Mouse (Mus musculus) skeletal muscle tissue, postnatal 0 days (tissue): ENCODE data around the gene Abhd12b. TPM values are rescaled to one million over a fixed set of nuclear protein-coding genes. Genes with fewer than 3 reads are reported as not detected.

Experiments
- polyA plus RNA-seq: library from polyadenylated mRNA; unstranded; fragments of >200 nt; fragmentation: Nextera tagmentation; extraction: Ambion mirVana; gene quantifications from 2 replicates; pipeline ENCODE4 v1.2.1, GENCODE M21; 2015

Gene Abhd12b
- 0.55 TPM in 1 of 2 replicates, not detected in the other for polyA plus RNA-seq

GRCm38 (mm10) chr12:70153842-70154241 is at the start of gene Abhd12b:
TSS of gene Abhd12b (plus strand) at chr12:70154142.

GRCm38 (mm10) chr12:70113351-70113750 is 40.6 kb upstream of the Abhd12b start, which contains the start of gene Nin:
TSS of gene Nin (minus strand) at chr12:70113717.

DNA sequence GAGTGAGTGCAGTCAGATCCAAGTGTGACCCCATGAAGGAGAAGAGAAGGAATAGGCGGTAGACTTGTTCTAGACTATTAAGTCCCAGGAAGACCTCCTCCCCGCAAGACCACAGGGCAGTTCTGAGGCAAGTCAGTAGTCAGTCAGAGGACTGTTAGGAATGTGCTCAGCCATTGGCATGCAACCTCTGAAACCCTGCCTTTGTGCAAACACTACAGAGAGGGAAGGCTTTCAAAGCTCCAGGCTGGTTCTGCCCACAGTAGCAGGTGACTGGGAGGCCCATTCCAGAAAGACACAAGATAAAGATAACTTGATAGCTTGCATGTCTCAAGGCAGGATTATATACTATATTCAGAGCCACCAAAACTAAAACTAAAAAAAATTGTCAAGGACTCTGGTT is 77.4 kb downstream of the Abhd12b start, which contains the start of gene Pygl:
Gene Pygl (minus strand): TSS at position 195 of the 400 bp plus-strand sequence.

Other genes with a start within 250 kb of the Abhd12b start
- 9.4 and 9.8 TPM in 2 replicates for gene Sav1, start 167.1 kb upstream of the Abhd12b start, polyA plus RNA-seq
- gene Nin, start 40.4 kb upstream of the Abhd12b start, polyA plus RNA-seq = 4.2 and 4.9 TPM in 2 replicates
- 7.4 and 17.8 TPM in 2 replicates for gene Pygl, start 77.3 kb downstream of the Abhd12b start, polyA plus RNA-seq
- gene Trim9, start 193.5 kb downstream of the Abhd12b start, polyA plus RNA-seq = 0.23 and 0.26 TPM in 2 replicates